Mouse (Mus musculus) mesoderm, embryonic 11.5 days (tissue): ENCODE data around the gene AI481877.
"Not testable (repeated sequence)": the region's sequence is repeated elsewhere in the genome, so short reads cannot be mapped to it uniquely, and the experiment has no call there.

Source experiments
- DNase-seq: peaks from one replicate; pipeline ENCODE4 v3.0.0-alpha.2; 2012; ENCODE audit warnings: low read depth, low spot score

The AI481877 gene

GRCm38 (mm10) chr4:59138507-59139033 is at the start of gene AI481877:
Gene AI481877 (minus strand): TSS chr4:59138983.
- DNase-seq: not testable (repeated sequence)

GRCm38 (mm10) chr4:59188474-59188801 is 49.7 kb upstream of the AI481877 start:
- DNase-seq: no peak

GRCm38 (mm10) chr4:59187289-59187688 is 48.5 kb upstream of the AI481877 start:
- DNase-seq: peak; percentile 74

GRCm38 (mm10) chr4:59185671-59186070 is 46.9 kb upstream of the AI481877 start:
- no peak for DNase-seq

- DNase-seq: no peak
These were observed 42.8 kb upstream of the AI481877 start for GRCm38 (mm10) chr4:59181320-59182271.

- DNase-seq: no peak
These were observed 38.8 kb upstream of the AI481877 start for GRCm38 (mm10) chr4:59177566-59177965.

- DNase-seq: no peak
These were observed 37.1 kb upstream of the AI481877 start for GRCm38 (mm10) chr4:59175929-59176328.

- no peak for DNase-seq
These were observed 36.2 kb upstream of the AI481877 start for GRCm38 (mm10) chr4:59175003-59175402.

- DNase-seq: no peak
These were observed 34.6 kb upstream of the AI481877 start for GRCm38 (mm10) chr4:59173181-59173922.

GRCm38 (mm10) chr4:59172616-59173015 is 33.8 kb upstream of the AI481877 start:
- DNase-seq: no peak

GRCm38 (mm10) chr4:59169981-59170380 is 31.2 kb upstream of the AI481877 start:
- DNase-seq: no peak

- no peak for DNase-seq
These were observed 28.6 kb upstream of the AI481877 start for GRCm38 (mm10) chr4:59167251-59167847.

GRCm38 (mm10) chr4:59164034-59164433 is 25.3 kb upstream of the AI481877 start:
- no peak for DNase-seq

GRCm38 (mm10) chr4:59160959-59161670 is 22.3 kb upstream of the AI481877 start:
- DNase-seq: peak; percentile 16

GRCm38 (mm10) chr4:59160289-59160688 is 21.5 kb upstream of the AI481877 start:
- no peak for DNase-seq

- no peak for DNase-seq
These were observed 18.9 kb upstream of the AI481877 start for GRCm38 (mm10) chr4:59157654-59158053.

- DNase-seq: no peak
These were observed 18.3 kb upstream of the AI481877 start for GRCm38 (mm10) chr4:59156897-59157592.

GRCm38 (mm10) chr4:59151953-59152352 is 13.2 kb upstream of the AI481877 start:
- DNase-seq: no peak

GRCm38 (mm10) chr4:59150907-59151306 is 12.1 kb upstream of the AI481877 start:
- no peak for DNase-seq

GRCm38 (mm10) chr4:59149043-59149442 is 10.3 kb upstream of the AI481877 start:
- DNase-seq: no peak

- no peak for DNase-seq
These were observed 9.8 kb downstream of the AI481877 start for GRCm38 (mm10) chr4:59128935-59129334.
